Mouse (Mus musculus) left cerebral cortex, adult 18-20 months (tissue): ENCODE measurements at regions not wholly inside any gene's neighbourhood (a gene's known extent, or its start where the extent isn't known, plus 50 kb on each side); places are given as distances from the start of the nearest gene placed in this dataset.

ENCODE experiments used
- DNase-seq, 2 experiments: peaks; one replicate each; pipeline ENCODE4 v3.0.0; 2021 to 2022; ENCODE audit warnings: low spot score in 2 of 2, mixed read lengths in 1 of 2

DNA sequence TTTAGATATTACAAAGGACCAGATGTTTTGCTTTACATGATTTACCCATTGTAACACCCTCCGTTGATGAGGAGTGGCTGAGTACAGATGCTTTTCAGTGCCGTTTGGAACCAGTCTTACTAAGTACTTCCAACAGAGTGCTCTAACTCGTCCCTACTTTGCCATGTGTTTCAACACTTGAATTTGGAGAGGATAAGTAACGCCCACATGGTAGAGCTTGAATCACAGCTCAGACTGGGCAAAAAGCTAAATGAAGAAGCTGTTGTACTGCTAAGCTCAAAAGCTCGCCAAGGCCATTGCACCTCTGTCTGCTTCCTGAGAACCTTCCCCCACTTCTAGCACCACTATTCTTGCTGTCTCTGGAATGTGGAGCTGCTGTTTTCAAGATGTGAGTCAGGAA lies 471.1 kb downstream of the Nfib start:
- DNase-seq: peak; percentile 17 to 32

DNA sequence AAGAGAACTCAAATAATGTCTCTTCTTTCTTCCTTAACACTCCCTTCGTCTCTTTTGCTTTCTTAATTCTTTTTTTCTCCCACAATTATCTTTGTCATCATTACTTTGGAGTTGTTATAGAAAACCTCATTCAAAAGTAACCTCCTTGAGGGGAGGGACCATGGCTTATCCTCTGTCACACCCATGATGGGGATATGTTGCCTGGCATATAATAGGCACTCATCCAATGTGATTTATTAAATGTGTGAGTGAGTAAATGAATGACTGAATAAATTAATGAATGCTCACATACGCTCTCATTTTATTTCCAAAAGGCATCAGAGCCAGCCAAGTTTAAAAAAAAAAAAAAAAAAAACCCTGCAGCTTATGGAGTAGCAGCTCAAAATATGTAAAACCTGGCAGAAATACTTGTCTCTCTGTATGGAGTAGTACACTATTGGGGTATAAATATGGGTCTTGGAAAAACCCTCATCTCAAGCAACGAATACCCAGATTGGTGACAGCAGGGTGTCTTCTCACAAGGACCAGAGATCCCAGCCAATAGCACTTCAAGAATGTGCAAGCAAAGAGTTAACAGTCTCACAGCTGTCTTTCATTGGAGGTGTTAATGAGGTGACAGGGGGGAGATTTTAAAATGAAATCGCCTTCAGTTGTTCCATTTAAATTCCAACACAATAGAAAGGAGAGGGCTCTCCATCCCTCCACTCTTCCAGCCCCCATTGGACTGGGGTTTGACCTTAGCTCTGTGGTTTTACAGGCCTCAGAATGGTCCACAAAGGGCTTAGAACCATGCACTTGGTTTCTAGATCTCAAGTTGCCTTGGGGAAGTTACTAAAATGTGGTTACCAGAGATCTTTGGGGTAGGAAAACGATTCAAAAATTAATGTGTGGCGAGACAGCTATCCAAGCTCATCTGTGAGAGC lies 479.1 kb downstream of the Nfib start:
- DNase-seq: no peak

DNA sequence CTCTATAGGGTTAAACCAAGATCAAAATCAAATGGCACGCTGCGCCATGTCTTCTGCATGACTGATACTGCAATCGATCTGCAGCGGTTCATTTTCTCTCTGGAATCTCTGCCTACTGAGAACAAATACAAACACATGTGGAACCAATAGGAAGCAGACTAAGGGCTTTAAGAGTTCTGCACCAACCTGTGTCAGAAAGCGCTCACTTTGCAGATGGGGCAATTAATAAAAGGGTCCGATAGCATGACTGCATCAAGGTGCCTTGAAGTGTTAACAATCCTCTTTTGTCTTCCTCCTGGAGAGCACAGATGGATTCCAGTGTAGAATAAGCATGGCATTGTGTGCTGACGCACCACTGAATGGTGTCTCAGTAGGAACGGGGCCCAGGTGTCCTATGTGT lies 484.8 kb downstream of the Nfib start:
- no peak for DNase-seq

DNA sequence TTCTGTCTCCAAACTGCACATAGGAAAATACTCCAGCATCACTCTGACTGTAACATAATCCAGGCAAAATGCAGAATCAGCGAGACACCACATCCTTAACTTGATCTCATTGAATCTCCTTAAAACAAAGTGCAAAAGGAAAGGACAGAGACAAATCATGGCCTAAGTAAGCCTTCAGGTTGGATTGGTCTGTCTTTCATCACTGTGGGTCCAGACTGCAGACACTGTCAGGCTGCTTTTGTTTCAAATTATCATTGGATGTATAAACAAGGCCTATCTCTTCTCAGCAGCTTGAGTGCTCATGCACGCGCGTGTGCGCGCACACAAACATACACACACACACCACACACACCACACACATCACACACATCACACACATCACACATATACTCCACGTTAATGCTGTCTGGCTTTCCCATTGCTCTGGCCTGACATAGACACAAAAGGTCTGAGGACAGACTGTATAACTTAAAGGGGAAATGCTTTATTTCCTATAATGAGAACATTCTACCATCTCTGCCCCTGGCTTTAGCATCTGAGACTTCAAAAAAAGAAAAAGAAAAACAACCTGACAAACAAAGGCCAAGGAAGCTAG lies 485.3 kb downstream of the Nfib start:
- DNase-seq: no peak

DNA sequence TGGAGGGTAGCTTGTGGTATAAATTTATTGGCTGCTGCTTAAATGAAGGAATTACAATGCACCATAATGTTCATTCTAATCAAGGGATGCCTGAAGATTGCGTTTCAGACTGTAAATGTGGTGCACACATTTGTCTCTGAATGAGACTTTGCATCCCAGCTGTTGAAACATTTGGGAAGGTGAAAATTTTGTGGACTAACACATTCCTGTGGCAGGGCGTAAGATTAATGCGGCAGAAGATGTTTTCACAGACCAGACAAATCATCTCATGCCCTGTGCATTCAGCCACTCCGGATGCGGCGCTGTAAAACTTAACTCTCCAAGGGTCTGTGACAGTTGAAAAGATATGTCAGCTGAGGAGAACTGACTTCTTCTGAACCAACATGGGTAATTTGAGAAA lies 486.9 kb downstream of the Nfib start:
- no peak for DNase-seq

DNA sequence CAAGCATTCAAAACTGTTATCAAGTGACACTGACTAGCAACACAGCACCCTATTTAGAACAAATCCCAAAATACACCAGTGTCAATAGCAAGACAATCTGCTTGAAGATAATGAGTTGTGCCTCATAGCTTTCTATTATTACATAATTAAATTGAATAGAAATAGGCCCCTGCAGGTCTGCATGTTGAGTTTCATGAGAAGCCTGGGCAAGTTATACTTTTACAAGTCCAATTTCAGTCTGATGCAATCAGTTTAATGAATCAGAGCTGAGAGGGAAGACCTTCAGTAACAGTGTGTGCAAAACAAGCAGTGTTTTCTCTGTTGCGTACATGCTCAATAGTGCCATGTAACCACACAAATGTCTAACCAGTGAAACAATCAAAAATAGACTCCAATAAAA lies 498.5 kb downstream of the Nfib start:
- DNase-seq: no peak

DNA sequence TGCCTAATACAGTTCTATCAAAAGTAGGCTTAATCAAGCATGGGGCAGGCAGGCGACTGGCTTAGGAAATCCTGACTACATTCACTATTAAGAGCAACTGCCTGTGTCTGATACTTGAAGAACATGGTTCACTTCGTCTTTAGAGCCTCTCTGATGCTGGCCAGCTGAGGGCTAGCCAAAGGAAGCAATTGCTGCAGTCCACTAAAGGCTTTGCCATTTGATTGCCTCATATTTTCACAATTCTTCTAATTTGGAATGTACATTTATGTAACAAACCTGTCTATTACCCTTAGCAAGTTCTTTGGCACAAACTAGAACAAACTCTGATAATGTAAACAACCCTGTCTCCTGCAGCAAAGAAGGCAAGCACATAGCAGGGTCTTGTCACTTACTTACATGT lies 505.2 kb downstream of the Nfib start:
- no peak for DNase-seq

DNA sequence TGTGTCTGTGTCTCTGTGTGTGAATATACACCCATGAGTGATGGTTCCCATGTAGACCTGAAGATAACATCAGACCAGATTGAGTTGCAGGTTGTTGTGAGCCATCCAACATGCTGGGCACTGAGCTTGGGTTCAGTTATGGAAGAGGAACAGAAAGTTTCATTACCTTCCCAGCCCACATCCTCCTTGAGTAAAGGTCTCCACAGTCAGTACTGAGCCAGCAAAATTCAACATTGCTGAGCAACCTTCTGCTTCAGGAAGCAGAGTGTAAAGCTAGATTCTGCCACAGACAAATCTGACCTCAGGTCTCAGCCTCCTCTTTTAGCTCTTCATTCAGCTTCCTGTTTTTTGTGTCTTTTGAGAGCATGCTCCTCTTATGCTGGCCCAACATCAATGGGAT lies 506.4 kb downstream of the Nfib start:
- DNase-seq: no peak

DNA sequence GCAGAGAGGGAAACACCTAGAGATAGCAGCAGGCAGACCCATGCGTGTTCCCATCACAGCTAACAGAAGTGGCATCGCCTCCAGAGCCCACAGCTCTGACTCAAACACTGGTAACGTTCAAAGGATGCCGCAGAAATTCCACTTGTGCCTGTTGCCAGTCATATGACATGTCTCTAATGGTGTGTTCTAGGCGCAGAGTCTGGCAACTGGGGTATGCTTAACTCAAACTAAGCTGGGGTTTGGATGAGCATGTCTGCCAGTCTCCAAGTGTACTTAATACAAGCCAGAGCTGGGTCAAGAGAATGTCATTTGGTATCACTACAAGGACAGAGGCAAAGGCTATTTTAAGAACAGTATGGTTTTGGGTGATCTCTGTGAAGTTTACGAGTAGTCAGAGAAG lies 507.9 kb downstream of the Nfib start:
- DNase-seq: no peak

DNA sequence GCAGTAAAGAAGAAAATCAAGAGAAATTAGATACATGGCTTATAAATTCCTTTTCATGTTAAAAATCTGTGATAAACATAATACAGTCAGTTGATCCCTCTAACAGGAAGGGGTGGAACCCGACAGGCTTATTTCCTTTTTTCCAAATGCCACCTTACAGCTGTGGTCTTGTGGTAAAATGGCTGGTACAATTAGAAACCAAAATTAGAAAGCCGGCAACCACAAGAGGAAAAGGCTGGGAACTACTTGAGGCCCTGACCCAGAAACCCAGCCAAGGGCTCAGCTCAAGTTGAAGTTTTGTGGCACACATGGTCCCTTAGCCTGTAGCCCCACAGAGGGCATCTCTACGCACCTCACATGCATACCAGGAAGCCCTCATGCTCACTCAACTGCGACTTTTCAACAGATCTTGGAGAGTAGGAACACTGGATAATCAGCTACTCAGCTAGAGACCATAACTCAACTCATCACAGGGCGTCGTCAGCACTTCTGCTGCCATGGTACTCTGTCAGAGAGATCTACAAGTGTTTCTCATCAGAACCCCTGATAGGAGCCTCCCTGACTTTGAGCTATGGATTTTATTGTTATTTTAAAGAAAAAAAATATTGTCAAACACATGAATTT lies 509.4 kb downstream of the Nfib start:
- DNase-seq: no peak

DNA sequence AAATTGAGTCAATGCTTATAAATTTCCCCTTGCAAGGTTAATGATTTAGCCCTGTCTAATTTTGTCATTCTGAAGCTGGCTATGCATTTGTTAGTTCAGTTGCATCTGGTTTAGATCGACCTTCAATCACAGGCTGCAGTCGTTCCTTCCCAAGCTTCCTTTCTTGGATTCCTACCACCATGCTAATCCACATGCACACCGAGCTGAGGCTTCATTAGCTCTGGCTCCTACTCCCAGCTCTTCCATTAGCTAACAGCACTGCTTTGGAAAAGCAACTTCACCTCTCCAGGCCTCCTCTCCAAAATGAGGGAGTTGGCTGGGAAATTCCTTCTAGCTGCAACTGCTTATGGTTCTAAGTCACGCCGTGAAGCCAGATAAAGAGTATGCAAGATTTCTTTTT lies 511.6 kb downstream of the Nfib start:
- DNase-seq: no peak

DNA sequence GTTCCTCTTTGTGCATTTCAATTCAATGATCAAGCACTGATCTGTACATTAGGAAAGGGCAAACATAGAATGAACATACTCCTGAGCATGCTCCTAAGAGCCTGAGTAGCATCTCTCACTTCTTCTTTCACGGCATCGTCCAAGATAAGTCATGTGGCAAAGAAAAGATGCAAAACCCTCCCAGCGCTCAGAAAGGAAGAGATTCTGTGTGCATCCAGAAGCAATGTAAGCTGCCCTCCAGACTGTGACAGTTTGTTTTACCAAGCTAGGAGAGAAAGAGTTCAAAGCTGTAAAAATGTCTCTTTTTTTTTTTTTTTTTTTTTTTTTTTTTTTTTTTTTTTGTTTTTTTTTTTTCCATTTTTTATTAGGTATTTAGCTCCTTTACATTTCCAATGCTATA lies 518.7 kb downstream of the Nfib start:
- DNase-seq: no peak

DNA sequence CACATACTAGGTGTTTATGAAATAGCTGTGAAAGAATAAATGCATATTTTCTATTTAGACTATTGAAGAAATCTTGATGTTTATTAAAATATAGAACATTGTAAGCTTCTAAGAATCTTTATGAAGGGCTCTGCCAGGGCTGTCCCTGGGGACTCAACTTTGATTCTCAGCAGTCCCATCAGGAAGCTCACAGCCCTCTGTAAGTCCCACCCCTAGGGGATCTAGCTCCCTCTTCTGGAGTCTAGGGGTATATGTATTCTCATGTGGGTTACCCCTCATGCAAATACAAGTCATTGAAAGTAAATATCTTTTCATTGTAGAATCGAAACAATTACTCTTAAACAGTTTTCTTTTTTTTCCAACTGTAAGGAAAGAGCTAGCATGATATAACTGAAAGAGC lies 521.6 kb downstream of the Nfib start:
- DNase-seq: no peak

DNA sequence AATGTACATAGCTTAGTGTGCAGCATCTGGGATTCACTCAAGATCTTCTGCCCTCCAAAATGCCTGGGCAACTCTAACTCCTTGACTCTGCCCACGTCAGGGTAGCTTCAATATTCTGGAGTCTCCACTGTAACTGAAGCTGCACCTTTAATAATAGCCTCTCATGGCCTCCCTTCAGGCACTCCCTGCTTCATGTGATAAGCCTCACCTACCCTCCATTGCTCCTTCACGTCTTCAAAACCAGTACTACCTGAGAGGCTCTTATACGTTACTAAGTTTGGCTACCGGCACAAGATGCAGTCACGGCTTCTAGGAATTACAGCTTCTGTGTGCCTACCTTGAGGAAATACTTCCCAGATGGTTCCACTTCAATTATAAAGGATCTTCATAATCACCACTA lies 527.4 kb downstream of the Nfib start:
- no peak for DNase-seq

DNA sequence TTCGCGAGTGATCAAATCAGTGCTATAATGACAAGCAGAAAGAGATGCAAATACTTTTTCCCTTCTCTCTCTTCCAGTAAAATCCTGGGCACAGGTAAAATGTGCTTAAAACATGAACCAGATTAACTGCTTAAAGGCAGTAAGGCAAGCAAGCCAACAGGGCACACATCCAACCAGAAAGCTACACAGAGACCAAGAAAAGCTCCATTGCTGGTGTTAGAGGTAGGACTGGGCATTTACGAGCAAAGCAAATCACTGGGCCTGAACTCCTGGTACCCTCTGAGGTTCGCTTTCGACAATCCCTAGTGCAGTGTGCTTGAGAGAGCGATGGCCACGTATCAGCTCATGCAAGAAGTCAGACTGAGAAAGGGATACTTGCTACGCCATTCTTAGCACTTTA lies 528.8 kb downstream of the Nfib start:
- DNase-seq: no peak

DNA sequence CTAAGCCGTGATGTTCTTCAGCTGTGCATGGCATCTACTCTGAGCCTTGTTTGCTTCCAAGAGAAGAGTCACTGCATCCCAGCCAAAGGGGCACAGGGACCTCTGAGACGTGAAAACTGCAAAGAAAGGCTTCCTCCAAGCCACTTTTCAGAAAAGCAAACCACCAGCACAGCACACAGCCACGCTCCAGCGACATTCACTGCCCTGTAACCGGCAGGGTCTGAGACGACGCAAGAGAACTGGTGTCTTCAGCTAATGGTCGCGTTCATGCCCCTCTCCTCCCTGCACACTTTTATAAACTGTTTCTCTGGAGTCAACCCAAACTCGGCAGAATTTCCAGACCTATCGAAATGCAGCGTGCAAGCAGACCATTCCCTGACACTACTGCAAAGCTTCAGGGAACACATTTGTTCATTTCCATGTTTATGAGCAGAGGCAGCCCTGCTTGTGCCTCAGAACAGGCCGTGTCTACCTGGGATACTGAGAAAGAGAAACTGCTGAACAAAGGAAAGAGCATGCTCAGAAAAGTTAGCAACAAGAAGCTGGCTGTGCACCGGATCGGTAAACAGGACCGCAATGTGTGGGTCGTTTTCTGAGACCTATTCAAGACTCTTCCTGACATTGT lies 532.0 kb downstream of the Nfib start:
- no peak for DNase-seq

DNA sequence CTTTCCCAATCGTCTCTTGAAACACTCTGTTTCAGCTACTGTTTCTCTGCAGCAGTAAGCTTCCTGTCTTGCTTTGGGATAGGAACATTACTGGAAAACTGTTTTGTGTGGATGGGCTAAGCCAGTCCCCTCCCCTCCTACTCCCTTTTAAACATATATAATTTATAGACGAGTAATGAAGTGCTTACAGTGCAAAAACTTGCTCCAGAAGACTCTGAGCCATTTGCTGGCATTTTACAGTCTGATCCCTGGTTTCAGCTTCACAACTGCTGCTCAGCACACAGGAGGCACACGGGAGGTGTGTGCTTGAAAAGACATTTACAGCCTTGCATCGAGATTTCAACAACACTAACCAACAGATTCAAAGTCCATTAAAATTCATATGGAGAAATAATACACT lies 534.6 kb downstream of the Nfib start:
- DNase-seq: no peak

DNA sequence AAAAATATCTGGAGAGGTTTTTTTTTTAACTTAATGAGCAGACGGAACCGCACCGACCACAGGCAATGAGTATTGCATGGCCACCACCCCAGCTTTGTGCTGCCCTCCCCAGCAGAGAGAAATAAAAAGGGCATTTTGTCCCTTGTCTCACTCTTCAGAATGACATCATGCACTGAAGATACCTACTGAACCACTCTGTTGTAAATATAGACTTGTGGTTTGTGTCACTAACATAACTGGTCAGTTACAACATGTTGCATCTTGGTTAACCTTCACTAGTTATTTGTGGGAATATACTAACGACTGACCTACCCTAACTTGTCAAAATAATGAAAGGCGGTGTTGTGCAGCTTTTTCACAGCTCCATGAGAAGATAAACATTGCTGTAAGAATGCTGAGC lies 537.5 kb downstream of the Nfib start:
- DNase-seq: no peak

DNA sequence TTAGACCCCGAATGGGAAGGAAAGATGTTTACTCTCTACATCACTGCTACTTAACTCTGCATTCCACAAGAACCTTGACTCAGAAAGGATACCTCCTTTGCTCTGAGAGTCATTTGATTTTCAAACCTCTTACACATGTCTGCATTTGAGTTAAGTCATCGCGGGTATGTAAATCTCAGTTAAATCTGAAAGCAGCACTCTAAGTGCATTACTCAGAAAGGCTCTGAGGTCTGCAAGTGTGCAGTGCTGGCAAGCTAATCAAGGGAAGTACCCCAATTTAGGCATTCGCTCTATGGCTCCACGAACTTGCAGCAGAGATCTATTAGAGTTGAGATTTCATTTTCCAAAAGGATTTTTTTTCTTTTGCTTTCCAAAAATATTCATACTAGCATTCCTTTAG lies 538.2 kb downstream of the Nfib start:
- no peak for DNase-seq

DNA sequence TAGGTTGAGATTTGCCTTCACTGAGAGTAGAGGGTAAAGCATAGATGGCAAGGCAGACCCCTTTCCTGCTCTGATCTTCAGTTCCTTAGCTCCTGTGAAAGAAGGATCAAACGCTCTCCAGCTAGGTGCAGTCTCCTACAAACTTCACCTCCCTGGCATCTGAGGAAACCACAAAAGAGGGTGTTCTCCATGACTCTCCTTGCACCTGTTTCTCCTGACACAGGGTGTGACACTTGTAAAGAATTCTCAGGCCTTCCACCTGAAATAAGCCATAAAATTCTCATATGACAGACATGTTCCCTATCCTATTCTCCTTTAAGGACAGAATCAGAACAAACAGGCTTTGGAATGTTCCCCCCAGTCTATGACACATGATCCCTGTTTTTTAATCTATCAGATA lies 538.7 kb downstream of the Nfib start:
- no peak for DNase-seq

DNA sequence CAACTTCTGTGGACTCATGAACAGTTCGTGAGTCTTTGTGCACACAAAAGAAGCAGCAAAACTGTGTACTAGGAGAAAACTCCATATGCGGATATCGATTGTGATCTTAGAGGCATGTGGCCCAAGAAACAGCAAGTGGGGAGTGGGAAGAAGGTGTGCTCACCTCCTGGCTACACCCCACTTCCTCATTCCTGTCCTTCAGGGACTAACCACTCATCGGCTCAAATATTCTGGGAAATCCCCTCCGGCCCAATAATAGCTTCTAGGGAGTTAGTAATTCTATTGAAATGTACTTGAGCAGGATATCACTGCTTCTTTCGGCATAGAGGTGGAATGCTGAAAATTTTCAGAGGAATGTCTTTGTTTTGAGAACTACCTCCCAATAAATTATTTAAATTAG lies 539.5 kb downstream of the Nfib start:
- no peak for DNase-seq

DNA sequence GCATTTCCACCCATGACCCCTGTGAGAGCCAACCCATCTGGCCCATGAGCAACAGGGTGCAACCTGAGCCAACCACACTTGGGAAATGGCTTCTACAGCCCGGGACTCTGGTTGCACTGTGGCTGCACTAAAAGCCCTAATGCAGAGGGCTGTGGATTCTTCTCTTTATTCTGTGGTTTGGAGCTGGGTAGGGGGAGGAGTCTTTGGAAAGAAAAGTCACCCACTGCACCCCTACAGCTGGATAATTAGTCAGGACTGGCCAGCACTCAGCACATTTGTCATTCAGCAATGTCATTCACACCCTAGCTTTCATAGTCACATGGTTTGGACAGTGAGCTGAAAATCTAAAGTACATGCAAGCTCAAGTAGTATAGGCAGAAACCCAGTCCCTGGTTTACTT lies 541.5 kb downstream of the Nfib start:
- DNase-seq: no peak
